Mouse (Mus musculus) embryonic facial prominence, embryonic 15.5 days (tissue): ENCODE results near the gene Creb3. TPM values are rescaled to one million over a fixed set of nuclear protein-coding genes. Genes with fewer than 3 reads are reported as not detected.
A peak's percentile ranks its signal among the peaks of the same experiment; 100 is the strongest.

Experiments used
- ATAC-seq: fragments of 200-750 bp; cut with Nextera tagmentation; 2 replicates; pipeline ENCODE4 v1.8.0; 2017; ENCODE audit warnings: low read depth, moderate TSS enrichment; ENCODE audit not compliant: insufficient number of reproducible peaks, low FRiP score, low TSS enrichment
- H3K27ac ChIP-seq: fragments of 300-500 bp; sonication (generic); replicated peaks from 2 replicates; pipeline ENCODE4 v1.5.1; 2015; ENCODE audit warnings: mild to moderate bottlenecking, inconsistent platforms
- H3K27me3 ChIP-seq: fragments of 300-500 bp; sonication (generic); 2 replicates; pipeline ENCODE4 v1.6.1; 2015; ENCODE audit warnings: inconsistent platforms
- H3K36me3 ChIP-seq: fragments of 300-500 bp; sonication (generic); 2 replicates; pipeline ENCODE4 v1.6.1; 2015; ENCODE audit warnings: mild to moderate bottlenecking, inconsistent platforms
- H3K4me1 ChIP-seq: fragments of 300-500 bp; sonication (generic); 2 replicates; pipeline ENCODE4 v1.6.1; 2015; ENCODE audit warnings: inconsistent platforms
- H3K4me2 ChIP-seq: fragments of 300-500 bp; sonication (generic); replicated peaks from 2 replicates; pipeline ENCODE4 v1.6.1; 2015; ENCODE audit warnings: mild to moderate bottlenecking, inconsistent platforms
- H3K4me3 ChIP-seq: fragments of 300-500 bp; sonication (generic); replicated peaks from 2 replicates; pipeline ENCODE4 v1.5.1; 2015; ENCODE audit warnings: mild to moderate bottlenecking, inconsistent platforms
- H3K9ac ChIP-seq: fragments of 300-500 bp; sonication (generic); 2 replicates; pipeline ENCODE4 v1.6.1; 2015; ENCODE audit warnings: inconsistent platforms
- H3K9me3 ChIP-seq: fragments of 300-500 bp; sonication (generic); replicated peaks from 2 replicates; pipeline ENCODE4 v1.6.1; 2016; ENCODE audit warnings: inconsistent platforms
- WGBS: fragments of 180-500 bp; shearing (Covaris S2); methylation state at CpG from one replicate; pipeline ENCODE4 v1.1.7; 2015; 5-methylcytosine and 5-hydroxymethylcytosine counted together
- polyA plus RNA-seq: library from polyadenylated mRNA; unstranded; fragments of >200 nt; fragmentation: Nextera tagmentation; extraction: Ambion mirVana; gene quantifications from 2 replicates; pipeline ENCODE4 v1.2.1, GENCODE M21; 2015

Creb3 gene
- polyA plus RNA-seq, 1 experiment from 2014 or later: 77.5 TPM

DNA sequence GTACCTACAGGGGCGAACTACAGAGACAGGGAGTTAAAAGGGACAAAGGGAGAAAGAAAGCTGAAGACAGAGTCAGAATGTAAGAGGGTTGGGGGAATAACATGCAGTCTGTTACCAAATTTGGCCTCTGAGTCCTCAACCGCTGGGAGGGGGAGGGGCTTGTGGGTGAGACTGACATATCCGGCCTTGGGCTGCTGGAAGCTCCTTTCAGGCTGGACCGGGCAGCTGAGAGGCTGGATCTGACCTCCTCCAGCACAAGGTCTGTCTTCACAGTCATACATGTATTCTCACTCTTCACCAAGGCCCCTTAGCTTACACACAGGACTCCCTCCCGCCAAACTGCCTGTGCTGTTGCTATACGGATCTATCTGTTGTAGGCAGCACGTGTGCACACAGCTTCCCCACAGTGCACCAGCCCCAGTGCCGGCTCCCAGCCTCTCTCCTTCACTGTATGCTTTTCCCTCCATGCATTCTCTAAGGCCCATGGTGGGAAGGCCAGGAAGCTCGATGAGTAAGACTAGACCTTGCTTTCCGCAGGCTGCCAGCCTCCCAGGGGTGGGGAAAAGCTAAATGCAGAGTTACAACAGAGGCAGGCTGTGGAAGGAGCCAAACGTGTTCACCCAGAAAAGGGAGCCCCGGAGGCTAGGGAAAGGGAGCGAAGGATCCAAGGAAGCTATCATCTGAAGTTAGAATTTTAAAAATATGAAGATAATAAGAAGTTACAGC, 3.3 kb upstream of the Creb3 start:
- no peak for ATAC-seq
- H3K4me3 ChIP-seq: peak overlapping the region; percentile 27
- H3K9me3 ChIP-seq: no peaks in the 10 kb centered on the region
- peak overlapping the region; percentile 21; the same call in 1 of the 2 replicates for H3K9ac ChIP-seq
- H3K27ac ChIP-seq: peak overlapping the region; percentile 85
- H3K4me2 ChIP-seq: peak overlapping the region; percentile 84
- no peaks in the 10 kb centered on the region for H3K27me3 ChIP-seq
- H3K36me3 ChIP-seq: peaks cover 30% of the 10 kb centered on the region
- WGBS: 11% methylated on average over 13 of the region's 13 CpGs
- H3K4me1 ChIP-seq: peaks cover 50% of the 10 kb centered on the region

DNA sequence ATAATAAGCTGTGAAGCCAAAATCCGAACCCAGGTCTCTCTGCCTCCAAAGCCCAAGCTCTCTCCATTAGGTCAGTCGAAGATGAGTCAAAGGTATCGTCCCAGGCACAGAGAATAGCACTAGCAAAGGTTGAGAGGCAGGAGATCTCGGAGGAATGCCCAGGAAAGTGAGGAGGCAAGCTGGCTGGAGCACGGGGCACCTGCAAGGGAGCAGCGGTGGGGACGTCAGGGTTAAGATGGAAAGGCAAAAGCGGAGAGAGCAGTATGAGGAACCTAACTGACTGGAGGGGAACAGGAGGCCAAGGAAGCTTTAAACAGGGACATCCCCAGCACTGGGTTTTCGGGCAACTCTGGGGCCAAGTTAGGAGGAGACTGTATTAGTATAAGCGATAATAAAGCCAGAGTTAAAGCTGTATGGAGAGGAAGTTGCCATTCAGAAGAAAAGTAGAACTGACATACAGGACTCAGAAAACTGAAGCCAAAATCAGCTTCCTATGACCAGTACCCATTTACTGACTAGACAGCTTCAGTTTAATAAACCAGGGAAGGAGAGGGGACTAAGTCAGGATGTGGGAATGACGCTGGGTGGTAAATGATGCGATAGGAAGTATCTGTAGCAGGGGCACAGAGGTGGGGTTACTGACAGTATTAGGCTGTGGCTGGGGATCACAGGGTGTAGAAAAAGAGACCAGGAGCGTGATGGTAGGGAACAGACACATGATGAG, 2.5 kb upstream of the Creb3 start:
- WGBS: 64% methylated on average over 13 of the region's 13 CpGs
- ATAC-seq: no peak

DNA sequence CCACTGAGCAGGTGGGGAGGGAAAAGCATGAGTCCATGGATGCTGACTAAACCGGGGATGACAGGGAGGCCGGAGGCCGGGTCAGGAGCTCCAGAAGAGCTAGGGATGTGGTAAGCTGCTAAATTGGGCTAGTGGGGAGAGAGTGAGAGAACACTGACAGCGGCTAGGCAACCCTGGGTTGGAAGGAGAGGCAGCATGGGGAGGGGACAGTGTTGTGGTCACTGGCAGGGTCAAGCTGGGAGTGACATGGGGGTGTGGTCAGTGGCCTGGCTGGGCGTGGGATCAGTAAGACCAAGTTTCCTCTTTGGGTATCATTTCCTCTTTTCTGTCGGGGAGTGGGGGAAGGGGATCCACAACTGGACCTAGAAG, 1.9 kb upstream of the Creb3 start:
- Histone ChIP-seq H3K27me3 (no peaks in the 10 kb centered on the region), H3K4me3 (peak overlapping the region; percentile 95), H3K27ac (peak overlapping the region; percentile 11; the same call in 1 of the 2 replicates), H3K4me1 (peaks cover 55% of the 10 kb centered on the region), H3K9ac (no peak overlapping the region), H3K9me3 (no peaks in the 10 kb centered on the region), H3K4me2 (peak overlapping the region; percentile 84), H3K36me3 (peaks cover 26% of the 10 kb centered on the region)
- 30% methylated on average over 6 of the region's 6 CpGs for WGBS
- no peak for ATAC-seq

More for the DNA sequence above, 2.5 kb upstream of the Creb3 start:
- Histone ChIP-seq H3K9me3 (no peaks in the 10 kb centered on the region), H3K4me1 (peaks cover 55% of the 10 kb centered on the region), H3K4me3 (peak overlapping the region; percentile 95), H3K9ac (no peak overlapping the region), H3K27ac (peak overlapping the region; percentile 31; the same call in 1 of the 2 replicates), H3K4me2 (peak overlapping the region; percentile 84), H3K36me3 (peaks cover 26% of the 10 kb centered on the region), H3K27me3 (no peaks in the 10 kb centered on the region)

GRCm38 (mm10) chr4:43560976-43561375, 1.2 kb upstream of the Creb3 start:
- no peak for ATAC-seq
- Histone ChIP-seq H3K4me1 (peaks cover 55% of the 10 kb centered on the region), H3K4me2 (peak overlapping the region; percentile 84), H3K9ac (peak overlapping the region; percentile 89; the same call in 1 of the 2 replicates), H3K9me3 (no peaks in the 10 kb centered on the region), H3K27ac (no peak overlapping the region; the same call in 1 of the 2 replicates), H3K4me3 (peak overlapping the region; percentile 95), H3K36me3 (peaks cover 26% of the 10 kb centered on the region), H3K27me3 (no peaks in the 10 kb centered on the region)
- WGBS: 19% methylated on average over 2 of the region's 2 CpGs

DNA sequence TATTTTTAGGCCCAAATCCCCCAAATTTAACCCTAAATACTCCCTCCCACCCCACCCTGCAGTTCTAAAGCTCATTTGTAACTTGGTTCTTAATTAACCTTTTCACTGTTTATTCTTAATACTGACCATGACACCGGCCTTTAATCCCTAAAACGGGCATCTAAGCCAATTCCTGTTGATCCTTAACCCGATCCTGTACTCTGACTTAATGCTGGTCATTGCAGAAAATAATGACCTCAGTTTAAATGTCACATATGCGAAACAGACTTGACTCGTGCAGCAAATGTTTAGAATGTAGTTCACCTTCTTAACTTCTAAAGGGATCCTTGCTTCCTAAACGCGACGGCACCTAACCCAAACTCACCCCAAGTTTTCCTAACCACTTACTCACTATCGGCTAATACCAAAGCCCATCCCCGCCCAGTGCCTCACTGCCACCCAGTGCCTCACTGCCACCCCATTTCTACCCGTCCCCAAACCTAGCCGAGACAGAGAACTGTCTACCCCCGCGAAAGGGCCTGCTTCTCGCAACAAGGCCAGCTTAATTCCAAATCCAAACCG, 616 bp upstream of the Creb3 start:
- H3K27ac ChIP-seq: peak overlapping the region; percentile 100
- H3K4me3 ChIP-seq: peak overlapping the region; percentile 95
- under 1% methylated on average over 16 of the region's 16 CpGs for WGBS
- H3K9ac ChIP-seq: peak overlapping the region; percentile 89
- peak overlapping the region; percentile 84 for H3K4me2 ChIP-seq
- no peaks in the 10 kb centered on the region for H3K9me3 ChIP-seq
- H3K27me3 ChIP-seq: no peaks in the 10 kb centered on the region
- H3K4me1 ChIP-seq: peaks cover 55% of the 10 kb centered on the region
- ATAC-seq: no peak; the same call in 1 of the 2 replicates
- H3K36me3 ChIP-seq: peaks cover 26% of the 10 kb centered on the region

- ATAC-seq: no peak
- peak overlapping the region; percentile 100 for H3K27ac ChIP-seq
- peaks cover 38% of the 10 kb centered on the region for H3K36me3 ChIP-seq
- no peaks in the 10 kb centered on the region for H3K9me3 ChIP-seq
- no peaks in the 10 kb centered on the region for H3K27me3 ChIP-seq
- 4% methylated on average over 22 of the region's 22 CpGs for WGBS
- H3K4me2 ChIP-seq: peak overlapping the region; percentile 84
- peak overlapping the region; percentile 95 for H3K4me3 ChIP-seq
- H3K9ac ChIP-seq: peak overlapping the region; percentile 89
- peaks cover 44% of the 10 kb centered on the region for H3K4me1 ChIP-seq
Measured at GRCm38 (mm10) chr4:43562769-43563600, 853 bp downstream of the Creb3 start.

DNA sequence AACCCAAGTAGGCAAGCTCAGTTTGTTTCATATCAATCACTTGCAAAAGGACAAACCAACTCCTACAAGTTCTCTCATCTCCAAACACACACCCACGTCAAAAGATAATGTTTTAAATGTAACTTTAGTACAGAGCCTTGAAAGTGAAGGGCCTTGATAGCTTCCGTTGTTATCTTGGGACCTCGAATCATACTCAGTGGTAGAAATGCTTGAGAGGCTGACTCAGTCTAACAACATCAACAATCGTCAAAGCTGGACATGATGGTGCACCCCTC, 1.4 kb downstream of the Creb3 start:
- H3K27ac ChIP-seq: no peak overlapping the region
- 81% methylated on average over 4 of the region's 4 CpGs for WGBS
- H3K4me1 ChIP-seq: peaks cover 39% of the 10 kb centered on the region
- H3K9ac ChIP-seq: peak overlapping the region; percentile 89; the same call in 1 of the 2 replicates
- no peaks in the 10 kb centered on the region for H3K9me3 ChIP-seq
- no peaks in the 10 kb centered on the region for H3K27me3 ChIP-seq
- peaks cover 43% of the 10 kb centered on the region for H3K36me3 ChIP-seq
- peak overlapping the region; percentile 84 for H3K4me2 ChIP-seq
- no peak for ATAC-seq
- peak overlapping the region; percentile 95 for H3K4me3 ChIP-seq

DNA sequence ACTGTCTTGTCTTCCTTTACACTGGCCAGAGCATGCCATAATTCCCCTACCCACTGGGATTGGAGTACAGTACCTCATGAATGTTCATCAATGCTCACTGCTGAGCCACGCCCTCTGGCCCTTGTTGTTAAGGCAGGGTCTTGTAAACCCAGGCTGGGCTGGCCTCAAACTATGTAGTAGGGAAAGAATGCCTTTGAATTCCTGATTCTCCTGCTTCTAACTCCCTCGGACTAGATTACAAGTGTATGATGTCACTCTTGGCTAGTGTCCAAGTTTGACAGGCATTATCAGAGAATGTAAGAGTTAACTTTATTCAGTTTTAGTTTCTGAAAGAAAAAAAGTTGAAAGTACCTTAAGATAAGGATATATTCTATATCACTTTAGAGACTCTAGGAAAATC, 2.1 kb downstream of the Creb3 start:
- no peak for ATAC-seq
- Histone ChIP-seq H3K36me3 (peaks cover 50% of the 10 kb centered on the region), H3K4me2 (no peak overlapping the region), H3K27me3 (no peaks in the 10 kb centered on the region), H3K4me3 (no peak overlapping the region), H3K27ac (no peak overlapping the region), H3K9ac (no peak overlapping the region), H3K4me1 (peaks cover 32% of the 10 kb centered on the region), H3K9me3 (no peaks in the 10 kb centered on the region)
- 48% methylated on average over 2 of the region's 2 CpGs for WGBS

- H3K27me3 ChIP-seq: no peaks in the 10 kb centered on the region
- H3K4me3 ChIP-seq: no peak overlapping the region
- no peaks in the 10 kb centered on the region for H3K9me3 ChIP-seq
- ATAC-seq: no peak
- H3K9ac ChIP-seq: no peak overlapping the region
- H3K4me1 ChIP-seq: peaks cover 13% of the 10 kb centered on the region
- 89% methylated on average over 9 of the region's 9 CpGs for WGBS
- H3K36me3 ChIP-seq: peaks cover 79% of the 10 kb centered on the region
- no peak overlapping the region for H3K4me2 ChIP-seq
- H3K27ac ChIP-seq: no peak overlapping the region
Measured at GRCm38 (mm10) chr4:43567140-43567539, 5.0 kb downstream of the Creb3 start.

DNA sequence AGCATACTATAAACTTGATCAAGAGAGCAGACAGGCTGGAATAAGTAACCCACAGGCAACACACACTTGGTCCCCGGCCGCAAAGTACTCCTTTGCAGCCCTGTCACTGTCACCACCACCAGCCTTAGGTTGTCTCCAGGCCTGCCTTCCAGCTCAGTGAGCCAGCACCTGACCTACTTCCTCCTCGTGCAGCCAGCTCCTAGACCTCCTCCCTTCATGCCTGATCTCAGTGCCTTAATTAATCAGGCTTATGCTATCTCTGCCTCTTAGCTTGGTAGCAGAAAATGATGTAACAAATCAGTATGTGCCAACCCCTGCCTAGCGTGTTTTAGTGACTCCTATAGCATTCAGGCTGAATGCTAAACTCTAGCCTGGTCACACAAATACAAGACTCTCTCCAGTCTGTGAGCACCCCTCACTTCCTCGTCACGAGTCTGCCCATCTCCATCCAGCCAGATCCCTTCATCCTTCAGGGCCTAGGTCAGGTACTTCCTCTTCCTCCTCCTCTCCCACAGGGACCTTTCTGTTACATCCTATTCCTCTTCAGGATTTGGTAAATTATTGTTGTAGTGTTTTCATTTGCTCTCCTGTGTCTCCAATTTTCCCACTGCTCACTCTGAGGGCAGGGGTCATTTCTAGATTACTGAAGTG, 9.4 kb downstream of the Creb3 start:
- H3K4me3 ChIP-seq: no peak overlapping the region
- 81% methylated on average over 6 of the region's 6 CpGs for WGBS
- no peaks in the 10 kb centered on the region for H3K9me3 ChIP-seq
- no peak for ATAC-seq
- no peak overlapping the region for H3K27ac ChIP-seq
- no peaks in the 10 kb centered on the region for H3K27me3 ChIP-seq
- no peak overlapping the region for H3K4me2 ChIP-seq
- H3K9ac ChIP-seq: no peak overlapping the region
- H3K4me1 ChIP-seq: peaks cover 10% of the 10 kb centered on the region
- peaks cover 73% of the 10 kb centered on the region for H3K36me3 ChIP-seq
